Mouse (Mus musculus) heart, adult 2 months (tissue): ENCODE results near the gene Gls. TPM values are rescaled to one million over a fixed set of nuclear protein-coding genes. Genes with fewer than 3 reads are reported as not detected.

ENCODE experiments used
- DNase-seq, 2 experiments: peaks; one replicate each; pipeline ENCODE4 v3.0.0; 2021
- H3K27ac ChIP-seq: fragments of 200-600 bp; 2 replicates; pipeline ENCODE4 v1.8.1; 2022
- H3K27me3 ChIP-seq: fragments of 200-500 bp; 2 replicates; pipeline ENCODE4 v1.6.1; 2012; ENCODE audit warnings: mild to moderate bottlenecking, low read length, inconsistent platforms, mixed read lengths; ENCODE audit not compliant: control insufficient read depth, insufficient read depth
- H3K36me3 ChIP-seq: fragments of 200-500 bp; 2 replicates; pipeline ENCODE4 v1.6.1; 2012; ENCODE audit warnings: low read length, inconsistent platforms; ENCODE audit not compliant: control insufficient read depth, insufficient read depth
- H3K4me1 ChIP-seq: fragments of 200-500 bp; 2 replicates; pipeline ENCODE4 v1.6.1; 2011; ENCODE audit warnings: low read length; ENCODE audit not compliant: control insufficient read depth, insufficient read depth
- H3K4me3 ChIP-seq: fragments of 200-600 bp; 2 replicates; pipeline ENCODE4 v1.8.1; 2022
- H3K79me2 ChIP-seq: fragments of 200-500 bp; replicated peaks from 2 replicates; pipeline ENCODE4 v1.6.1; 2012; ENCODE audit warnings: mild to moderate bottlenecking, inconsistent platforms, low read length, moderate library complexity, mixed read lengths; ENCODE audit not compliant: control insufficient read depth, insufficient read depth
- H3K9ac ChIP-seq: fragments of 200-500 bp; 2 replicates; pipeline ENCODE4 v1.6.1; 2012; ENCODE audit warnings: low read depth, mild to moderate bottlenecking, control low read depth, inconsistent platforms, low read length, mixed read lengths
- CTCF ChIP-seq: fragments of 200-600 bp; IDR thresholded peaks from 2 replicates; pipeline ENCODE4 v1.8.1; 2022; ENCODE audit warnings: antibody characterized with exemption, mild to moderate bottlenecking, moderate library complexity
- EP300 ChIP-seq: fragments of 200-500 bp; IDR thresholded peaks from 2 replicates; pipeline ENCODE4 v1.6.1; 2011; ENCODE audit warnings: low read depth, low read length, control low read depth; ENCODE audit not compliant: insufficient read depth
- POLR2A ChIP-seq: fragments of 200-500 bp; IDR thresholded peaks from 2 replicates; pipeline ENCODE4 v1.6.1; 2011; ENCODE audit warnings: mild to moderate bottlenecking, low read depth, low read length, control low read depth; ENCODE audit not compliant: insufficient read depth
- WGBS: fragments of 180-500 bp; shearing (Covaris S2); methylation state at CpG from one replicate; pipeline ENCODE4 v1.1.7; 2018; 5-methylcytosine and 5-hydroxymethylcytosine counted together
- intact Hi-C: fragments of 180-260 bp; cut with DNase I; formaldehyde crosslinking; loops from one replicate; pipeline ENCODE4 v1.15.1; 2025
- polyA plus RNA-seq: library from polyadenylated mRNA; depleted of rRNA; stranded (reverse); fragments of >200 nt; gene quantifications from 2 replicates; pipeline ENCODE4 v1.2.3, GENCODE M21; 2012; rRNA removed
- total RNA-seq, 2 experiments: library from RNA; stranded (reverse); gene quantifications; 2 replicates each; pipeline ENCODE4 v1.2.3; 2021

Gene Gls
- total and polyA plus RNA-seq, 3 experiments: 15.7 to 90.0 (median 79.5) TPM

- H3K27me3 ChIP-seq: no peaks in the 10 kb centered on the region
- peak in 1 of 2 experiments; percentile 26 for DNase-seq
- no peak overlapping the region for H3K9ac ChIP-seq
- no peaks in the 10 kb centered on the region for H3K79me2 ChIP-seq
- H3K4me1 ChIP-seq: peaks cover 5% of the 10 kb centered on the region
- no peak overlapping the region for H3K4me3 ChIP-seq
- intact Hi-C loops: loop anchor here (10.0 kb wide), 1 partner anchor 642 kb away; the partner anchor contains the start of gene Nabp1
- whole genome bisulfite sequencing: 71% methylated on average over 3 of the region's 3 CpGs
- H3K36me3 ChIP-seq: no peaks in the 10 kb centered on the region; the same call in none of the 2 replicates
- H3K27ac ChIP-seq: peak overlapping the region; percentile 4; the same call in 1 of the 2 replicates
- TF ChIP-seq POLR2A (no peak), EP300 (no peak), CTCF (no peak)
Measured at GRCm38 (mm10) chr1:52116441-52116840, 116.6 kb downstream of the Gls start.

DNA sequence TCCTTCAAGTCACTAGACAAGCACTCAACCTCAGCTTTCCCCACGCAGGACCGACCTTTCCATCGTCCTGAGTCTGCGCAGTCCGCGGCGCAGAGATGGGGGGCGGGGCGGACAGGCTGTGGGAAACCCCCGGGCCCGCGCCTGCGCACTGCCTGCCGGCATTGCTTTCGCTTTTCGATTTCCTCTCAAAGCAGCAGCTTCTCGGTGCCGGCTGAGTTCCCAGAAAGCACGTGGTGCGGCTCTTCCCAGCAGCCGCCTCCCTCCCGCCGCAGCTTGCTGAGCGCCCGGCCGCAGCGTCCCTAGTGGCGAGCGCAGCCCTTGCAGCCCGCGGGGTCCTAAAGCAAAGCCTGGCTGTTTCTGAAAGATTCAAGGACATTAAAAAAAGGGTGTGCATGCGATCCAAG is 119.4 kb downstream of the Gls start:
- Histone ChIP-seq H3K79me2 (no peaks in the 10 kb centered on the region), H3K36me3 (no peaks in the 10 kb centered on the region; the same call in 1 of the 2 replicates), H3K27me3 (no peaks in the 10 kb centered on the region), H3K4me1 (peaks cover 3% of the 10 kb centered on the region), H3K4me3 (peak overlapping the region; percentile 47), H3K9ac (peak overlapping the region; percentile 80), H3K27ac (peak overlapping the region; percentile 90)
- intact Hi-C loops: loop anchor here (10.0 kb wide), 1 partner anchor 639 kb away; the partner anchor contains the start of gene Nabp1
- DNase-seq: peak; percentile 98 to 100
- TF ChIP-seq EP300 (peak; percentile 92), POLR2A (peak; percentile 95), CTCF (no peak; the same call in 1 of the 2 replicates)
- under 1% methylated on average over 32 of the region's 32 CpGs for WGBS

Other genes starting within 250 kb of the Gls start
- under 1 TPM; 0.45 to 0.68 TPM for gene Stat4, start 246.1 kb downstream of the Gls start, total RNA-seq
- 0.23 and 0.51 TPM in 2 replicates for gene Stat4, start 246.1 kb downstream of the Gls start, polyA plus RNA-seq
- 10 to 100 TPM; 27.7 to 30.6 TPM for gene Stat1, start 113.8 kb downstream of the Gls start, total RNA-seq
- gene Stat1, start 113.8 kb downstream of the Gls start, polyA plus RNA-seq: 24.1 and 29.8 TPM in 2 replicates